Mouse (Mus musculus) ZHBTc4 (cell line): ENCODE measurements around the gene Dvl1.

ENCODE experiments used
- DNase-seq: peaks from one replicate; pipeline ENCODE4 v3.0.0-alpha.2; 2011; ENCODE audit warnings: low read depth, low spot score

Gene Dvl1

GRCm38 (mm10) chr4:155839483-155839910 is 7.7 kb upstream of the Dvl1 start, which contains the start of gene Mxra8:
Gene Mxra8, plus strand, starts transcription at chr4:155839680.
- DNase-seq = peak; percentile 77

- DNase-seq = no peak
These were observed 6.9 kb upstream of the Dvl1 start for GRCm38 (mm10) chr4:155840076-155841002.

GRCm38 (mm10) chr4:155841003-155841454 is 6.2 kb upstream of the Dvl1 start:
- DNase-seq = peak; percentile 93

GRCm38 (mm10) chr4:155841651-155842270 is 5.4 kb upstream of the Dvl1 start:
- peak; percentile 57 for DNase-seq

GRCm38 (mm10) chr4:155843231-155843630 is 4.0 kb upstream of the Dvl1 start:
- DNase-seq = no peak

- peak; percentile 46 for DNase-seq
These were observed 570 bp downstream of the Dvl1 start for GRCm38 (mm10) chr4:155847591-155848352.

GRCm38 (mm10) chr4:155848434-155849095 is 1.4 kb downstream of the Dvl1 start:
- DNase-seq = peak; percentile 31

GRCm38 (mm10) chr4:155849391-155849790 is 2.2 kb downstream of the Dvl1 start:
- no peak for DNase-seq

- DNase-seq = no peak
These were observed 2.7 kb downstream of the Dvl1 start for GRCm38 (mm10) chr4:155849792-155850451.

- no peak for DNase-seq
These were observed 4.2 kb downstream of the Dvl1 start for GRCm38 (mm10) chr4:155851368-155851767.

GRCm38 (mm10) chr4:155851951-155852411 is 4.8 kb downstream of the Dvl1 start:
- DNase-seq = no peak

- DNase-seq = no peak
These were observed 6.2 kb downstream of the Dvl1 start for GRCm38 (mm10) chr4:155853421-155853820.

- DNase-seq = no peak
These were observed 7.8 kb downstream of the Dvl1 start for GRCm38 (mm10) chr4:155854991-155855390.

GRCm38 (mm10) chr4:155856071-155856470 is 8.9 kb downstream of the Dvl1 start:
- no peak for DNase-seq

GRCm38 (mm10) chr4:155856881-155857280 is 9.7 kb downstream of the Dvl1 start:
- no peak for DNase-seq

- DNase-seq = peak; percentile 85
These were observed 12.1 kb downstream of the Dvl1 start for GRCm38 (mm10) chr4:155859318-155859717.

GRCm38 (mm10) chr4:155861787-155862186 is 14.6 kb downstream of the Dvl1 start:
- no peak for DNase-seq

- no peak for DNase-seq
These were observed 15.8 kb downstream of the Dvl1 start, which contains the start of gene Tas1r3 for GRCm38 (mm10) chr4:155863001-155863400. Gene Tas1r3, minus strand, starts transcription at chr4:155863362.

- no peak for DNase-seq
These were observed 21.6 kb downstream of the Dvl1 start for GRCm38 (mm10) chr4:155868614-155869298.
